Mouse (Mus musculus) liver, embryonic 11.5 days (tissue): ENCODE results near the gene R3hdml. TPM values are rescaled to one million over a fixed set of nuclear protein-coding genes. Genes with fewer than 3 reads are reported as not detected.

Source experiments
- ATAC-seq: fragments of 200-750 bp; cut with Nextera tagmentation; replicated peaks from 2 replicates; pipeline ENCODE4 v1.8.0; 2017; ENCODE audit warnings: moderate number of reproducible peaks, mild to moderate bottlenecking, moderate TSS enrichment, moderate library complexity; ENCODE audit not compliant: low FRiP score
- DNase-seq: peaks from one replicate; pipeline ENCODE4 v3.0.0-alpha.2; 2017; ENCODE audit warnings: low spot score
- H3K27ac ChIP-seq: fragments of 300-500 bp; sonication (generic); 2 replicates; pipeline ENCODE4 v1.5.1; 2014; ENCODE audit warnings: mild to moderate bottlenecking, low read depth, low read length, control low read depth
- H3K27me3 ChIP-seq: fragments of 300-500 bp; sonication (generic); replicated peaks from 2 replicates; pipeline ENCODE4 v1.6.1; 2014; ENCODE audit warnings: low read length, mixed read lengths; ENCODE audit not compliant: control insufficient read depth, insufficient read depth
- H3K36me3 ChIP-seq: fragments of 300-500 bp; sonication (generic); 2 replicates; pipeline ENCODE4 v1.6.1; 2014; ENCODE audit warnings: mild to moderate bottlenecking, low read length, moderate library complexity, mixed read lengths; ENCODE audit not compliant: control insufficient read depth, insufficient read depth
- H3K4me1 ChIP-seq: fragments of 300-500 bp; sonication (generic); replicated peaks from 2 replicates; pipeline ENCODE4 v1.6.1; 2014; ENCODE audit warnings: low read length, mixed read lengths; ENCODE audit not compliant: control insufficient read depth, insufficient read depth
- H3K4me2 ChIP-seq: fragments of 300-500 bp; sonication (generic); 2 replicates; pipeline ENCODE4 v1.6.1; 2014; ENCODE audit warnings: mild to moderate bottlenecking, control low read depth, moderate library complexity
- H3K4me3 ChIP-seq: fragments of 300-500 bp; sonication (generic); 2 replicates; pipeline ENCODE4 v1.5.1; 2014; ENCODE audit warnings: low read depth, low read length, control low read depth
- H3K9ac ChIP-seq: fragments of 300-500 bp; sonication (generic); 2 replicates; pipeline ENCODE4 v1.6.1; 2014; ENCODE audit warnings: low read depth, low read length, control low read depth
- H3K9me3 ChIP-seq: fragments of 300-500 bp; sonication (generic); 2 replicates; pipeline ENCODE4 v1.6.1; 2016; ENCODE audit warnings: low read length, inconsistent platforms, mixed read lengths; ENCODE audit not compliant: control insufficient read depth
- WGBS: fragments of 180-500 bp; shearing (Covaris S2); extraction: QIAGEN DNeasy Blood & Tissue Kit; methylation state at CpG from one replicate; pipeline ENCODE4 v1.1.7; 2014; 5-methylcytosine and 5-hydroxymethylcytosine counted together
- polyA plus RNA-seq: library from polyadenylated mRNA; unstranded; fragments of >200 nt; fragmentation: Nextera tagmentation; extraction: Ambion mirVana; gene quantifications from 2 replicates; pipeline ENCODE4 v1.2.1, GENCODE M21; 2014

R3hdml gene
- polyA plus RNA-seq, 1 experiment from 2014 or later: not detected

DNA sequence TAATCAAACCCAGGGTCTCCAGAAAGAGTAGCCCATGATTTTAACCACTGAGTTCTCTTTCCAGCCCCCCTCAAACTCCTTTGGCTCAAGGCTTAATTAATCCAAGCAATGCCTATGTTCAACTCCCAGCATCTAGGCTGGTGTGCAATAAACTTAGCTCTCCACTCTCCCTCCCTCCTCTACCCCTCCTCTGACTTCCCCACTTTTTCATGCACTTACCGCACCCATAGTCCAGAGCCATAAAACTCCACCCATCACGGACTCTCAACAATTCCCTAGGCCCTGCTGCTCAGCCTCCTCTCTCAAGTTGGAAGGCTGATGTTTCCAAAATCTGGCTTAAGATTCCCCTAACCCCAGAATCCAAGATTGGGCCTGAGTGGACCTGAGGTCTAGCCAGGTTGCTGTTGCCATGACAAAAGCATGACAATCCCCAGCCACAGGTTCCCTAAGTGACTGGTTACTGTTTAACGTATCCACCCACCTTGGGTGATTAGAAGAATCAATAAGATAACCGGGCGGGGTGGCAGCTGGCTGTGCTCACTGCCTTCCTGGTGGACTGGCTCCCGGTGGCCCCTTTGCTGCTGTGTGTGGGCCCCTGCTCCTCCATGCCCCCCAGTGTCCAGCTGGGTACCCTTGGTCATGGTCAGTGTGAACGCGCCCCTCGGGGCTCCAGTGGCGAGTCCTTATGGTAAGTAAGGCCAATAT is 14.3 kb downstream of the R3hdml start, which contains the start of gene Hnf4a:
Hnf4a (plus strand) TSS at position 509 of the 705 bp plus-strand sequence.
- Histone ChIP-seq H3K36me3 (no peaks in the 10 kb centered on the region), H3K4me3 (peak within 1 kb of the TSS; percentile 41), H3K9me3 (no peaks in the 10 kb centered on the region), H3K9ac (peak within 1 kb of the TSS; percentile 7; the same call in 1 of the 2 replicates), H3K4me1 (no peaks in the 10 kb centered on the region), H3K27ac (no peak within 1 kb of the TSS), H3K27me3 (no peaks in the 10 kb centered on the region), H3K4me2 (peak within 1 kb of the TSS; percentile 28)
- 63% methylated on average over 10 of the region's 10 CpGs for WGBS
- DNase-seq (no peak), ATAC-seq (peak; percentile 34; the same call in 1 of the 2 replicates)

DNA sequence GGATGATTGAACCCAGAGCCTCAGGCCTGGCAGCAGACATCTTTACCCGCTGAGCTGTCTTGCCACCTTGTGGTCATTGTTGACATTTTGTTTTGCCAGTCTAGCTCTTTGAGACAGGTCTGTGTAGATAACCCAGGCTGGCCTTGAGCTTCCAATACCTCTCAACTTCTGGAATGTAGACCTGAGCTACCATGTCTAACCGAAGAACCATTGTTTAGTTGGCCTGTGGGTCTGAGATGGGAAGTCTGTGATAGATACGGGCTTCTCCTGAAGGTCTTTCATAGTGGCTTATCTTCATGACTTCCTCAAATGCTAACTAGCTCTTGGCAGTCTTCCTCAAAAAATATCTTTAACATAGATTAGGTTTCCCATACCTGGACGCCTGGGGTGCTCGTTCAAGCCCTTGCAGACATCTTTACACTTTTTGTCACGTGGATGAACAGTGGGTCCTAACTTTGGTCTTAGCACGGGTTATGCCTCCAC is 33.7 kb downstream of the R3hdml start:
- Histone ChIP-seq H3K4me2 (no peak overlapping the region), H3K27ac (no peak overlapping the region), H3K4me3 (no peak overlapping the region), H3K4me1 (no peaks in the 10 kb centered on the region), H3K36me3 (no peaks in the 10 kb centered on the region), H3K27me3 (no peaks in the 10 kb centered on the region), H3K9ac (no peak overlapping the region), H3K9me3 (no peaks in the 10 kb centered on the region)
- 59% methylated on average over 7 of the region's 7 CpGs for WGBS
- no peak for ATAC-seq
- no peak for DNase-seq

DNA sequence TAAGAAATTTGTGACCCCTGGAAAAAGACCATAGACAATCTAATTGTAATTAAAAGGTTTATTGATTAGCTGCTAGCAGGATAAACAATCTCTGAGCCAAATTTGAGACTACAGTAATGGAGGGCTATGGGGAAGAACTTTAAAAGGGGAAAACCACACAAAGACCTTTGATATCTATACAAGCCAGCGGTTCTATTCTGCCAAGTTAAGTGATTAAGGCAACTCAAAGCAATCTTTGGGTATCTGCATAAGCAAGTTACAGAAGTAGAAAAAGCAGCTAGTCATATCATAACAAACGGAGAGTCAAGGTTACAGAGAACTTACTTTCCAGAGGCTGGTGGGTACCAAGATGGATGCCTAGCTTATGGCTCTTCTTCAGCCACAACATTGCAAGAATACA is 35.4 kb downstream of the R3hdml start:
- Histone ChIP-seq H3K9ac (no peak overlapping the region), H3K4me3 (no peak overlapping the region), H3K27me3 (no peaks in the 10 kb centered on the region), H3K4me2 (no peak overlapping the region), H3K4me1 (no peaks in the 10 kb centered on the region), H3K36me3 (no peaks in the 10 kb centered on the region), H3K9me3 (no peaks in the 10 kb centered on the region), H3K27ac (no peak overlapping the region)
- no peak for DNase-seq
- 55% methylated on average over 2 of the region's 2 CpGs for WGBS
- ATAC-seq: no peak

DNA sequence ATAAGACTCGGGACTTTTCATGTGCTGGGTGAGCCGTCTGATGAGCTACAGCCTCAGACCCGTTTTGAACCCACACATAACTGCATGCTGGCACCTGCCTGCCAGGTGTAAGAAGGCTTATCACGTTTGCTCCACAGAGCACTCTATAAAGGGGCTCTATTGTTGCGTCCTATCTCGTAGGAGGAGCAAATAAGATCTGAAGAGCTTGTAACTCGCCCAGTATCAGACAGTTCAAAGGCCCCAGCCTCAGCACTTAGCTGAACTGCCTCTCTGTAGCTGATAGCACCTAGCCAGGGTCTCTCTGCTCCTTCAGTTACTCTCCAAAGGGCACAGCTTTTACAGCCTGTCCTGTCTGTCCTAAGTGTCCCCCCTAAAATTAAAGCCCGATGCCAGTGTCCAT is 38.3 kb downstream of the R3hdml start:
- Histone ChIP-seq H3K36me3 (no peaks in the 10 kb centered on the region), H3K9me3 (no peaks in the 10 kb centered on the region), H3K4me1 (no peaks in the 10 kb centered on the region), H3K27ac (no peak overlapping the region), H3K4me2 (no peak overlapping the region), H3K27me3 (no peaks in the 10 kb centered on the region), H3K9ac (no peak overlapping the region), H3K4me3 (no peak overlapping the region)
- ATAC-seq (no peak), DNase-seq (no peak)
- 50% methylated on average over 8 of the region's 8 CpGs for WGBS

DNA sequence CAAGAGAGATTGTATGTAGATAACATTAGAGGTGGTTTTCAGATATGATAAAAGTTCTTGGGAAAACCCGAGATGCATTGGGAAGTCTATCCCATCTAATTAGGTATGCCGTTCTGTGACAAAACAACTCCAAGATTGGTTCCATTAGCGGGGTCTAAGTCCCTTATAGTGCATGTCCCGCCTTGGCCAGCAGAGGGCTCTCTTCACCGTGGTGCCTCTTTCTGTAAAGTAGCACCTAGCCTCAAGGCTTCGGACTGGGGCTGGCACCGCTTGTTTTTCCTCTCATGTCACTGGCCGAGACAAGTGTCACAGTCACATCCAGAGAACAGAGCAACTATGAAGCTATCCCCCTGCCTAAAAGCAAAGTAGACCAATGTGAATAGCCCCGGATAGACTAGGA is 39.8 kb downstream of the R3hdml start:
- H3K27ac ChIP-seq: no peak overlapping the region

DNA sequence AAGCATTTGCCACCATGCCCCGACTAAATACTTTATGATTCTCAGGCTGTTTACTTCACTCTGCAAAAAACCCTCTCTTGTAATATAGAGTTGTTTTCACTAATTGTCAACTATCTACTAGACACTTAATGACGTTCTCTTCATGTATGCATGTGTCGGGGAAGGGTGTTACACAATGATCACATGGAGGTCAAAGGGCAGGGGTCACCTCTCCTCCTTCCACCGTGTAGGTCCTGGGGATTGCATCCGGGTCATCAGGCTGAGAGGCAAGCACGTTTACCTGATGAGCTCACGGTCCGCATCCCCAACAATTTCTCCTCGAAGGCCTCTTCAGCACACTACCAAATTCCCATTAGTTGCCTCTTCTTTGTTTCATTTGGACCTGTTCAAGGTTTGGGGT is 41.1 kb downstream of the R3hdml start:
- no peak overlapping the region for H3K9ac ChIP-seq
- no peak overlapping the region for H3K27ac ChIP-seq
- 80% methylated on average over 9 of the region's 9 CpGs for WGBS
- H3K9me3 ChIP-seq: no peaks in the 10 kb centered on the region
- DNase-seq: no peak
- ATAC-seq: no peak
- no peaks in the 10 kb centered on the region for H3K4me1 ChIP-seq
- H3K36me3 ChIP-seq: no peaks in the 10 kb centered on the region
- no peak overlapping the region for H3K4me2 ChIP-seq
- H3K27me3 ChIP-seq: no peaks in the 10 kb centered on the region
- H3K4me3 ChIP-seq: no peak overlapping the region

More for the DNA sequence above, 39.8 kb downstream of the R3hdml start:
- WGBS: 10% methylated on average over 9 of the region's 9 CpGs
- ATAC-seq (no peak), DNase-seq (peak; percentile 68)
- H3K9me3 ChIP-seq: no peaks in the 10 kb centered on the region
- no peak overlapping the region for H3K4me2 ChIP-seq
- no peaks in the 10 kb centered on the region for H3K4me1 ChIP-seq
- H3K36me3 ChIP-seq: no peaks in the 10 kb centered on the region
- H3K27me3 ChIP-seq: no peaks in the 10 kb centered on the region
- H3K4me3 ChIP-seq: no peak overlapping the region
- no peak overlapping the region for H3K9ac ChIP-seq

DNA sequence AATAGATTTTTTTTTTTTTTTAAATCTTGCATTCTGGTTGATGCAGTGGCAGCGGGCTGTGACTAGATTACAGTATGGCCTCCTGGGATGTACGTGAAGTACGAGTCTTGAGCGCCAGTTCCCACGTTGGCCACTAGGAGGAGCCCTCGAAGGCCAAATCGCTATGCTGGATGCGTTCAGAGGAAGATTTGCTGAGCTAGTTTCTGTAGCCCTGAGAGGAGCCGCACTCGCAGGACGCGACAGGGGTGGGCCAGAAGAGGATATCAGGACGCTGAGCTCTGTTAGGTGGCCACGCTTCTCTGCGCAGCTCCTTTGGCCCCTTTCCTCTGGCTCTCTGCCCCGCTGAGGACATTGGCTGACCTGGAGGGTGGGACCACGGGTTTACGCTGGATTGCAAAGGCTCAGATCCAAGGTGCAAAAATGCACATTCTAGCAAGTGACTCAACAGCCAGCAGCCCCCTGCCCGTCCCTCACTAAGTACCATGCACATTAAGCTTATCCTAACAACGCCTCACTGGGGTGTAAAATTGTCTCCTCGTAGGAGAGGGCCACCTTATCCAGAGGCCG is 42.9 kb downstream of the R3hdml start:
- no peaks in the 10 kb centered on the region for H3K27me3 ChIP-seq
- peak overlapping the region; percentile 62 for H3K4me2 ChIP-seq
- no peak overlapping the region for H3K9ac ChIP-seq
- ATAC-seq (peak; percentile 53), DNase-seq (peak; percentile 80)
- 8% methylated on average over 22 of the region's 22 CpGs for WGBS
- no peaks in the 10 kb centered on the region for H3K9me3 ChIP-seq
- H3K36me3 ChIP-seq: no peaks in the 10 kb centered on the region
- H3K27ac ChIP-seq: no peak overlapping the region
- H3K4me3 ChIP-seq: peak overlapping the region; percentile 21; the same call in 1 of the 2 replicates
- H3K4me1 ChIP-seq: no peaks in the 10 kb centered on the region; the same call in 1 of the 2 replicates

DNA sequence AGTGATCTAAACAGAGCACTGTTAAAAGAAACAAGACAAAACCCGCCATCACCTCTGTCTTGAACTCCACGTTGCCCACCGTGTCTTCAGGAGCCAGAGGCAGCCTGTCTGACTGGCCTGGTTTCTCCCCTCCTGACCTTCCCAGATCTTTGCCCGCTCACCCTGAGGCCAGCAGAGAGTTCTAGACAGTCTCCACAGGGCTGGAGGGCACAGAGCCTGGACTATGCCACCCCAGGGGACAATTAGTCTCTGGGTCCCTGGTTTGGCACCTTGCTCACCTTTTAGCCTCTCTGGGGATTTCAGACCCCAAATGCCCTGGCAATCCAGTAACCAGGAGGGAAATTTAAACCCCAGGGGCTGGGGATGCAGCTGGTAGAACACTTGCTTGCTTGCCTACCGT is 45.3 kb downstream of the R3hdml start:
- Histone ChIP-seq H3K27me3 (no peaks in the 10 kb centered on the region), H3K27ac (0 out of 2 replicates have a peak overlapping the region, but pooled peaks have one; percentile 33), H3K4me1 (peaks cover 14% of the 10 kb centered on the region), H3K36me3 (no peaks in the 10 kb centered on the region), H3K4me3 (no peak overlapping the region), H3K9me3 (no peaks in the 10 kb centered on the region), H3K9ac (no peak overlapping the region), H3K4me2 (no peak overlapping the region)
- no peak for DNase-seq
- 76% methylated on average over 5 of the region's 5 CpGs for WGBS
- ATAC-seq: no peak

DNA sequence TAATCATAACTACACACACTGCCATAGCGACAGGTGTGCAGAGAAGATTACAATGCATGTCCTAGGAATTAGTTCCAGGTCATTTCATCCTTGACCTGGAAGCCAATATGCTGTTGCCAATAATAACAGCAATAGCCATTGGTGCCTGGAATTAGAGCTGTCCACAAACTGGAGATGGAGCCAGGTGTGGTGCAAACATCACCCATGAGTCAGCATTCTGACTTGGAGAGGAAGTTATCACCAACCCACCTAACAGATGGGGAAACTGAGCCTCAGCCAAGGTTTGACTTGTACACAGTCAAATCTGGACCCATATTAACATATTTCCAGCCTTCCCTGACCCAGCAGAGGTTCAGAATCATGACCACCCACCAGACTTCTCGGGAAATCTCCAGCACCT is 46.3 kb downstream of the R3hdml start:
- Histone ChIP-seq H3K4me1 (peaks cover 14% of the 10 kb centered on the region), H3K36me3 (no peaks in the 10 kb centered on the region), H3K9ac (no peak overlapping the region), H3K9me3 (no peaks in the 10 kb centered on the region), H3K4me3 (no peak overlapping the region), H3K27me3 (no peaks in the 10 kb centered on the region), H3K27ac (peak overlapping the region; percentile 64), H3K4me2 (no peak overlapping the region)
- ATAC-seq: no peak
- DNase-seq: no peak
- 81% methylated on average over 2 of the region's 2 CpGs for WGBS
